Mouse (Mus musculus) gastrocnemius, postnatal 10 days (tissue): ENCODE data around the gene Fhdc1. TPM values are rescaled to one million over a fixed set of nuclear protein-coding genes. Genes with fewer than 3 reads are reported as not detected.

ENCODE experiments used
- DNase-seq: peaks from one replicate; pipeline ENCODE4 v3.0.0; 2021; ENCODE audit warnings: mixed read lengths
- long read RNA-seq, 2 experiments: library from polyadenylated mRNA; stranded (forward); transcript quantifications; one replicate each; pipeline ENCODE4 v2.0.0; 2021
- total RNA-seq, 2 experiments: library from RNA; stranded (reverse); gene quantifications; 2 replicates each; pipeline ENCODE4 v1.2.3; 2021

Gene Fhdc1
- 1 to 10 TPM in 1 of 2 experiments, under 1 TPM in 1; 0.82 to 2.1 TPM for total RNA-seq
- long read RNA-seq, experiment 1, full-length matches to known transcripts: 2 of 3 reads
- long read RNA-seq, experiment 1, partial matches to known transcripts: 0 of 3 reads
- long read RNA-seq, experiment 1, other reads (novel, unspliced or antisense): 1 of 3 reads
- long read RNA-seq, experiment 2, partial matches to known transcripts: 0 of 2 reads
- long read RNA-seq, experiment 2, other reads (novel, unspliced or antisense): 2 of 2 reads

GRCm38 (mm10) chr3:84480006-84480897 is at the start of gene Fhdc1:
Fhdc1 (minus strand) TSS chr3:84480429.
- peak; percentile 38 for DNase-seq

- no peak for DNase-seq
Measured at GRCm38 (mm10) chr3:84529021-84529420, 48.8 kb upstream of the Fhdc1 start.

GRCm38 (mm10) chr3:84524952-84525351 is 44.7 kb upstream of the Fhdc1 start:
- no peak for DNase-seq

- no peak for DNase-seq
Measured at GRCm38 (mm10) chr3:84516163-84516562, 35.9 kb upstream of the Fhdc1 start.

GRCm38 (mm10) chr3:84512774-84513515 is 32.7 kb upstream of the Fhdc1 start:
- no peak for DNase-seq

- DNase-seq: no peak
Measured at GRCm38 (mm10) chr3:84505193-84505592, 25.0 kb upstream of the Fhdc1 start.

GRCm38 (mm10) chr3:84504291-84504690 is 24.1 kb upstream of the Fhdc1 start:
- no peak for DNase-seq

- DNase-seq: no peak
Measured at GRCm38 (mm10) chr3:84502101-84502500, 21.9 kb upstream of the Fhdc1 start.

- no peak for DNase-seq
Measured at GRCm38 (mm10) chr3:84500491-84500890, 20.3 kb upstream of the Fhdc1 start.

GRCm38 (mm10) chr3:84497718-84498117 is 17.5 kb upstream of the Fhdc1 start:
- no peak for DNase-seq

- no peak for DNase-seq
Measured at GRCm38 (mm10) chr3:84492657-84493056, 12.4 kb upstream of the Fhdc1 start.

GRCm38 (mm10) chr3:84492148-84492547 is 11.9 kb upstream of the Fhdc1 start:
- DNase-seq: no peak

- no peak for DNase-seq
Measured at GRCm38 (mm10) chr3:84488716-84489115, 8.5 kb upstream of the Fhdc1 start.

- no peak for DNase-seq
Measured at GRCm38 (mm10) chr3:84484891-84485290, 4.7 kb upstream of the Fhdc1 start.

- no peak for DNase-seq
Measured at GRCm38 (mm10) chr3:84484333-84484732, 4.1 kb upstream of the Fhdc1 start.

GRCm38 (mm10) chr3:84482121-84482520 is 1.9 kb upstream of the Fhdc1 start:
- no peak for DNase-seq

- no peak for DNase-seq
Measured at GRCm38 (mm10) chr3:84481104-84481503, 875 bp upstream of the Fhdc1 start.

GRCm38 (mm10) chr3:84479293-84480005 is 780 bp downstream of the Fhdc1 start:
- peak; percentile 55 for DNase-seq

GRCm38 (mm10) chr3:84478896-84479292 is 1.3 kb downstream of the Fhdc1 start:
- no peak for DNase-seq

- no peak for DNase-seq
Measured at GRCm38 (mm10) chr3:84478195-84478594, 2.0 kb downstream of the Fhdc1 start.

GRCm38 (mm10) chr3:84477498-84477897 is 2.7 kb downstream of the Fhdc1 start:
- no peak for DNase-seq
